Mouse (Mus musculus): ENCODE data around the gene Car5a.

- no peak for TF ChIP-seq CTCF (IDR thresholded peaks at IDR 0.05; ENCODE audit: low read depth)
- no peak for TF ChIP-seq EP300 (IDR thresholded peaks at IDR 0.05; ENCODE audit: low read depth)
These were observed 23.1 kb downstream of the Car5a start for GRCm38 (mm10) chr8:121921582-121921981.
